Mouse (Mus musculus) monocyte, adult 5-6 weeks (primary cell): ENCODE results near the gene Lrrc52. TPM values are rescaled to one million over a fixed set of nuclear protein-coding genes. Genes with fewer than 3 reads are reported as not detected.

ENCODE experiments used
- ATAC-seq: fragments of 153-309, 156-312 bp; replicated peaks from 2 replicates; pipeline ENCODE4 v1.8.0; 2017; ENCODE audit warnings: mild to moderate bottlenecking; ENCODE audit not compliant: low TSS enrichment, insufficient number of reproducible peaks, severe bottlenecking, poor library complexity, low FRiP score
- total RNA-seq: library from RNA; stranded (forward); fragments of 200-1000, 200-491, 200-594 nt; gene quantifications from 3 replicates; pipeline ENCODE4 v1.2.3, GENCODE M21; 2017

Lrrc52 gene
- total RNA-seq, 1 experiment from 2014 or later = not detected

DNA sequence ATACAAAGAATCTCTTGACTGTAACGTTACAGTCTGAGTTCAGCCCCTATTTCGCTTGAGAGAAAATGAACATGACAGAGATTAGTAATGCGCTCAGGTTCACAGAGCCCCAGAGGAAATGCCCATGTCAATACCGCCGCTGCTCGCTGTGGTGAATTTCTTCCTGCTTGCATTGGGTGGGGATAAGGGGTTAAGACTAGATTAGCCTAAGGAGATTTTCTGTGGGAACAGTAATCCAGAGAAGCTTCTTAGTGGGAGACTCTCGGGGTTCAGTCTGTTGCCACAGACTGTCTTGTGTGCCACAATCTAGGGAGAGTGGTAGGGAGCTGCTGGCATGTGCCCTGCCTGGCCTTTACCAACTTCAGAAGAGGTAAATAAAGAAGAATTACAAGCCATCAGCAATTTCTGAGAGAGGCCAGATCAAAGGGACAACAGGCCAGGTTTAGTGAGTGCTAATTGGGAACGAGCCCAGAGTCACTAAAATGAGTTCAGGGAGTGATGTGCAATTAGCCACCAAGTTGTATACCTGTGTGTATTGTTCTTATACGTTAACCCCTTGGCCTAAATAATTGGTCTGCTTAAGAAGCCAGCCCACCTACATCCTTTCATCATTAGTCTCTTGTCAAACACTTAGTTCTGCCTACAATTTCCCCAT lies 28.2 kb downstream of the Lrrc52 start:
- no peak for ATAC-seq

DNA sequence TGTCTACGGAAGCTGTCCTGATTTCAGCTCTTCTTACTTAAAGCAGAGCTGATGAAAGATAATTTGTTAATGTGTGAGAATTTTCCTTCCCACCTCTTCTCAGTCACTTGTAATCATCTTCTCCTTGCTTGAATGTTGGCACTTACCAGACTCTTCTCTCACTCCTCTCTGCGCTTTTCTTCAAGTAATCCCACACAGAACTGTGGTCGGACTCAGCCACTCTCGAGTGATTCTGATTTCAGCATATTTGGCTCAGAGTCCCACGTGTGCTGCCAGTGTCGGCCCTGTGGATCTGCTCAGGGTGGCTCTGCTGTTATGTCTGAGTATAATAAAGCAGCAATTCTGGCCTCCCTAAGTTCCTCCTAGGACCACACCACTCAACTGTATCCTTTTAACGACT lies 29.5 kb downstream of the Lrrc52 start:
- no peak for ATAC-seq

DNA sequence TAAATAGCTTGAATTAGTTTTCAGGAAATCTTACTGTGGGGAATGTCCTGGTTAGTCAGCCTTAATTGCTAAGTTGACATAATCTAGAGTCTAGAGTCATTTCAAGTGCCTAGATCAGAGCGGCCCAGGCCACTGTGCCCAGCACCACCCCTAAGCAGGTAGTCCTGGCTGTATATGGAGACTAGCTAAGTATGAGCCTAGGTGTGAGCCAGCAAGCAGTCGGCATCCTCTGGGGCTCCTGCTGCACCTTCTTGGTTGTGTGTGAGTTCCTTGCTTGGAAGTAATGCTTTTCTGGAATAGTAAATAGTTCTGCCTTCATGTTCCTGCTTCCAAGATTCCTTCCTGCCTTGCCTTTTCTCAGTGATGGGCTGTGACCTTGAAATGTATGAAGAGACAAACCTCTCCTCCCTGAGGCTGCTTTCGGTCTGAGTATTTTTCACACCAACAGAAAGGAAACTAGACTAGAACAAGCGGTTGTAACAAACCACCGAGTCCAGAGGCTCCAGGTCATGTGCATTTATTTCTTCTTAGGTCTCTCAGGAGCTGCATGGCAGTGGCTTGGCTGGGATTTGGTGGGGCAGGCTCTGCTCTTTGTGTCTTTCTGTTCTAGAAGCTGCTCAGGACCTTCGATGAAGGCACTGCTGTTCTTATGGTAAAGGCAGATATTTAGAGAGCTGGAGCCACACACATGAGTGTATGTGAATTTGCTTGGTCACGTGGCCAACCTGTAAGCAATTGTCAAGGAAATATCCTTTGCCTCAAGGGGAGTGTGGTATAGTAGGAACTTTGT lies 30.2 kb downstream of the Lrrc52 start:
- ATAC-seq = no peak

DNA sequence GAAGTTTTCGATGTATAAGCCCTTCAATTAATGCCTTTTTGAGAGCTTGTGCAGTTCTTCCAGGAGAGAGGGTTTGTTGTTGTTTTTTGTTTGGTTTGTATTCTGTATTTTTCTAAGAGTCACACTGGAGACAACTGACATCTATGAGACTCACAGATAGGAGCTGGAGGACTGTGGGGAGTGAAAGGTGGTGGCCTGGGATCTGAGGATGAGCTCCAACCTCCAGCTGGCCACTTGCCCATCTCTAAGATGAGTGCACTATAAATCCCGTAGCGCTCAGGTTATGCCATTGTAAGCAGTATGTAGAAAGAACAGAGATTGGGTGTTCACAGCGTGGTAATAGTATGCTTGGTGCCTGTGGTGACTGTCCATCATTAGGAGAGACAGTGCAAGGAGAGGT lies 31.6 kb downstream of the Lrrc52 start:
- ATAC-seq = no peak

DNA sequence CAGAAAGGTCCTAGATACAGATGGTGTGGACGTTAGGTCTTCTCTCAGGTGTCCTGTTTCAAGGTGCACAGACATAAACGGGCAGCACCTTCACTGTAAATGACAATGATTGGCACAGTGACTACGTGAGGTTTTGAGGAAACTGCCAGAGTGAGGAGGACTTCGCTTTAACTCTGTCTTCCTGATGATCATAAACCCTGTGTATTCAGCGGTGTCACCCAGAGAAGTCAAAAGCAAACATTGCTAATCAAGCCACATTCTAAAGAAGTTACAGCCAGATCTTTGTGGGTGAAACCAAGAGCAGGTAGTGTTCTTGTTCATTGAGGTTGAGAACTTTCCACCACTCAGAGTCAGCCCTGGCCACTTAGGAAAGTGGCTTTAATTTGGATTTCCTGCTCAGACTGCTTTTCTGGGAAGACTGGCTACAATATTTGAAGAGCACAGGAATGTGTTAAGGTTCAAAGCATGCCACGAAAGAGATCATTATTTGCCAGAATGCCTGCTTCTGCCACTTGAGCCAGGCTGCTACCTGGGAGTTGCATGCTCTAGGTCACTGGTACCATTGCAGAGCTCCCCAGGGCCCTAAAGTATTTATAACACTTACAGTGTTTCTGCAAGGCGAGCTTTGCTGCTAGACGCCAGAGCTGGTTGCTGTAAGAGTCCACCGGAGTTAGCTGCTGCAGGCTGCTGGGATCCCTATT lies 35.5 kb downstream of the Lrrc52 start:
- no peak for ATAC-seq

DNA sequence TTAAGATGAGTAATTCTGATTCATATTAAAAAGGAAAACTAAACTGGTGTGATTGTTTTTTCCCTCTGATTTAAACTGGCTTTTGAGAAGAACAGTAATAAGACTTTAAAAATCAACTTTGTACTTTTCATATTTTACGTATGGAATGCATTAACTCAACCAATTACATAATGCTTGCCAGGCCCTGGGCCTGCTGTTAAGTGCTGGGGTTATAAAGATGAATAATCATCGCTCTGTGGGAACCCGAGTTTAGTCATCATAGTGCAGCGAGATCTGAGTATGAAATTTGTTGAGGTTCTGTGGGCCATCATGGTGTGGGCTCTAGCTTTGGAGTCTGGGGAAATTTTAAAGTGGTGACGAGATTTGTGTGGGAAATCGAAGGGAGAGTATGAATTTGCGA lies 39.9 kb downstream of the Lrrc52 start:
- no peak for ATAC-seq

DNA sequence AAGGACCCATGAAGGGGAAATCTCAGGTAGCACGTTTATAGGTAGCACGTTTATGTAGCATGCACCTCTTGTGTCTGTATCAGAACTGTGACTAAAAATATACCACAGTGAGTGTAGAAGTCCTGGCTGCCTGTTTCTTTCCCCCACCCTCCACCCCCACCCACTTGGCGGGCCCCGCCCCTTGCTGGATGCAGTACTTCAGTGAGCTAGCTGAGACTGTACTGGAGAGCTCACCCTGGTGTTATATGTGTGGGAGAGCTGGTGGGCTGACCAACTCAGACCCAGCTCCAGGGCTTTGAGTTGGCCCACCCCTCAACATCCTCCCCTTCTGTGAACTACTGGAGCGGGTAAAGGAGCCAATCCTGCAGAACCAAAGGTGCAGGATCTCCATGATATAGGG lies 41.0 kb downstream of the Lrrc52 start:
- no peak for ATAC-seq

DNA sequence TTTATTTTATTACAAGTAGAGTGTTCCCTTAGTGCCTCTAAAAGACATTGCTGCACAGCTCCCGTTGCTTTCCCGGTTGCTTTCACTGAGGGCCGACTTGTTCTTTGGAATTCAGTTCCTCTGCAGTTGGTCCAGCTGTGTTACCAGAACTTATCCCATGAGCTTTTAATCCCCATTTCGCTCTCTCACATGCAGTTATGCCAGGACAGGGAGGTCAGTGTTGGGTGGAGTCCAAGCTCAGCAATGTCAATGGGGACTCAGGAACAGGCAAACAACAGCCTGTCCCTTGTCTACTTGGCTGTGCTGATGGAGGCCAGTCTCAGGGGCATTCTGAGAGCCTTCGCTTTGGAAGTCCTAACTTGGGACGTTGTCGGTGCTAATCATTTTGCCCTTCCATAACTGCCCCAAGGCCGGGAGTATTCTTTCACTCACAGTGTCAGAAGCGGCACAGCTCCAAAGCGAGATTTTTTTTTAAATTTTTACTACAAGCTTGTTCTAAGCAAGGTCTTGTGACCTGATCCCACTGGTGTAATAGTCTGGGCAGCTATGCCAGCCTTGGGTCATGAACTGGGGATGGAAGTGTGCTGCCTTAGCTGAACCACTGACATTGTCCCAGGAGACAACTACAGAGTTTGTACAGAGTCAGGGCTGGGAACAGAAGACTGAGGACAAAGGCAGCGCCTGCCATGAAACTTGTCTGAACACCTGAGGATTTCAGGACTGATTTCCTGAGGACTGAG lies 43.9 kb downstream of the Lrrc52 start:
- no peak for ATAC-seq

DNA sequence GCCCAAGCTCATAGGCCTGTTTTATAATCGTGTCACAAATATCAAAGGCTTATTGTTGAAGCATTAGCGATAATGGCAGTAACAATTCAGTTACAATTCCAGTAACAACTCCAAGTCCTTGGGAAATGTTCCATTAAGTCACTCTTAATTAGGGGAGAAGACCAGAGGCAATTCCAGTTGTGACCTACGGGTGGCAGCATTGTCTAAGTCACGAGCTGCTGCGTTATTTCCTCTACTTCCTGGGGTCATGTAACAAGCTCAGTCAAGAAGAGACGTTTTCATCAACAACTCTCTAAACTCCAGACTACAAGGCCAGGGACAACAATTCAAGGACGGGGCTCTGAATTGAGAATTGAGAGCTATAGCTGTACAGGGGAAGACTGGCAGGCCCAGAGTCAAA lies 51.7 kb downstream of the Lrrc52 start:
- 0 out of 2 replicates have a peak, but pooled peaks have one; percentile 53 for ATAC-seq

DNA sequence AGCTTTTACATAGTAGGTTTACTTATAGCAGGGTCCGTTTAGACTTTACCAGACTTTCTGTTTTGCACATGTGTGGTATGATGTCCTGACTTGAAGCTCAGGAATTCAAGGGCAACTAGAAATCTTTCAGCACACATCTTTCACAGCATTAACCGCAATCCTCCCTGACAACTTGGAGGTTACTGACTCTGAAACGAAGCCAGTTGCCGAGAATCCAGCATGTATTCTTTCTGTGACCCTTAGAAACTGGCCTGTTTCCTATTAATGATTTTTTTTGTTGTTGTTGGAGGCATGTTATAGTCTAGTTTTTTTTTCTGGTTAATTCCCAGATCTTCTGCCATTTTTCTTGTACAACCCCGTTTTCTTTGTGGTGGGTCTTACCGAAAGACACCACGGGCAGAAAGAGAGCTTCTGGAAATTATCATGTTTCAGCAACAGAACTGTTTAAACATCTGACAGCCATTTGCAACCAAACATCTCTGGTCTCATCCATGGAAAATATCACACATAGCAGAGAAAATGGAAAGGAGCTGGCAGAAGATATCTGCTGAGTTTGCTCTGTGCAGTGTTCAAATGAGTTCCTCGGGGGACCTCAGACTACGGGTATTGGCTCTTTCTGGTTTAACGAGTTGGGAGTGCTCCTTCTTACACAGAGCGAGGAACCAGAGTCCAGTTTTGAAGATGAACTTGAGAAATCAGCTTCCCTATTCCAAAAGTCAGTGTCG lies 54.4 kb downstream of the Lrrc52 start:
- no peak for ATAC-seq

DNA sequence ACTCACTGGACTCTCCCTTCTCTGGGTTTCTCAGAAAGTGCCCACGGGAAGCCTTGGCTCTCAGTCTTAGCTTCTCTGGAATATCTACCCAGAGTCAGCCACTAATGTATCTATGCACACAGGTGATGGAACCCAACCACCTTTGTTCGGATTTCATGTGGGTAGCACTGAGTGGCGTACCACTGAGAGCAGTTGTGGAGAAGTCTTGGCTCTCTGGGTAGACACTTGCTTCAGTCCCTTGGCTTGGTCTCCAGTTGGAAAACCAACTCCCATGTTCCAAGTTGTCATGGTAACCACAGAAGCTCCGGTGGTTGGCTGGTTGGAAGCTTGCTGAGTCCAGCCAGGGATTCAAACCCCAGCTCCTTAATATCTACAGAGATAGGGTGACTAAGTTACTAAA lies 57.0 kb downstream of the Lrrc52 start:
- no peak for ATAC-seq

DNA sequence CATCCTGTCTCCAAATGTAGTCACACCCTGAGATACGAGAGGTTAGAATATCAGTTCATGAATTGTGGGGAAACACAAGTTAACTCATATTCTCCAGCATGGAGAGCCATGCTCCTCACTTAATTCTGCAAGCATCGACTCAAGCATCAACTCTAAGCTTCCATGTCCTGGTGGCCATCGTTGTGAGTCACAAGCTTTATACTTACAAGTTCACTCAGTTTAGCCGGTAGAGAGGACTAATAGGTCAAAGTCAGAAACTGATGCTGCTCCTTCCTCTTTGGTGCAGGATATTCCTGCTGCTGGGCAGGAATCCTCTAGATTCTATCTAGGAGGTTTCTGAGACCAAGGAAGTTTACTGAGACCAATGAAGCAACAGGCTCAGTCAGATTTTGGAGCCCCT lies 61.3 kb downstream of the Lrrc52 start:
- no peak for ATAC-seq

Other genes starting within 250 kb of the Lrrc52 start
- gene Uck2, start 181.5 kb downstream of the Lrrc52 start, total RNA-seq = 12.9 to 32.1 TPM (median 23.7 TPM) in 3 replicates
- 134 to 200 TPM (median 168 TPM) in 3 replicates for gene Tmco1, start 158.4 kb downstream of the Lrrc52 start, total RNA-seq
- 34.4 to 38.5 TPM (median 34.8 TPM) in 3 replicates for gene Aldh9a1, start 116.8 kb downstream of the Lrrc52 start, total RNA-seq
- gene Mgst3, start 72.9 kb downstream of the Lrrc52 start, total RNA-seq = 0.43 to 3.1 TPM (median 3.0 TPM) in 3 replicates
- not detected in 3 replicates for gene Rxrg, start 131.6 kb upstream of the Lrrc52 start, total RNA-seq
- gene Lmx1a, start 222.5 kb upstream of the Lrrc52 start, total RNA-seq = not detected in 3 replicates